Mouse (Mus musculus) frontal cortex, postnatal 36 days (tissue): ENCODE data around the gene Etv4.

Source experiments
- DNase-seq, 2 experiments: peaks; one replicate each; pipeline ENCODE4 v3.0.0; 2022; ENCODE audit warnings: low spot score in 2 of 2

Etv4 gene

DNA sequence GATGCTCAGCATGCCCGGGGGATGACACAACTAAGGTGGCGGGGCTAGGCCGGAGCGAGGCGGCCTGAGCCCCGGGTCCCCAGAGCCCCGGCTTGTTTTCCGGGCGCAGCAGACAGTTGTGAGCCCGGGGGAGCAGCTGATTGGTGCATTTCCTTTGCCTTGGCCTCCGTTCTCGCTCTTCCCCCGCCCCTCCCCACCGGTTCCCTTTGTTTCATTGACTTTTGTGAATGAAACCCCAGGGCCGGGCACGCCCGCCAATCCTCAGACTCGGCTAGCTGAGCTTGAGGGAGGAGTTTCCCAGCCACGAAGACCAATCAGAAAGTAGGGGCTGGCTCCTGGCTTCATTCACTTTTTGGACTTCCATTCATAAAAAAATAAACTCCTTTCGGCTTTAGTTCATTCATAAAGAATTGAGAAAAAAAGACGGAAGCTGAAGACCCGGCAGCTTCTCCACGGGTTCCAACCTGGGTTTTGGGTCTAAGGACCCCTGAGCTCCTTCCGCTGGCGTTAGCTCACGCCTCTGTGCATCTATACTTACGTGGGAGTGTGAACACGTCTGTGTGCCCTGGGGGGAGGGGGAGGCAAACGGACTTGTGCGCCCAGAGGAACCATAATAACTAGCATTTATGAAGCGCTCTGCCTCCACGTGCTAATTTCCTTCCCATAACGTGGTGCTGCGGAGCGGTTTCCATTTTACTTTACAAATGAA lies at the start of gene Etv4:
Gene Etv4 (minus strand): TSS at position 229 of the 709 bp plus-strand sequence.
- peak; percentile 82 to 89 for DNase-seq

DNA sequence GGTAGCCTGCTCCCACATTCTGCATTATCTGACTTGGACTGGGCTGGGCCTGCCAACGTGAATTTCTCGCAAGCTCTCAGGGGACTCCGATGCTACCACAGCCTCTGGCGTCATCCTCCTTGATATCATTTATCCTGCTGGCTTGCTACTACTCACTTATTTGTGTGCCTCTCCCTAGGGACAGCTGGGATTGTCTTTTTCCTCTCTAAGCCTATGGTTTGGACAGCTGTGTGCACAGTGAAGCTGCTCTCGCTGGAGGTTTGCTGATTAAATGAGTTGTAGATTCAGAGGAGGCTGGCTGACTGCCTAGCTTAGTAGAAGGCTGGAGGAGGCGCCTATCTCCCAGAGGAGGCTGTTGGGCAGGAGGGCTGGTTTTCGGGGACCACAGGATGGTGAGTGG lies 46.8 kb upstream of the Etv4 start:
- DNase-seq: peak; percentile 29 to 56

DNA sequence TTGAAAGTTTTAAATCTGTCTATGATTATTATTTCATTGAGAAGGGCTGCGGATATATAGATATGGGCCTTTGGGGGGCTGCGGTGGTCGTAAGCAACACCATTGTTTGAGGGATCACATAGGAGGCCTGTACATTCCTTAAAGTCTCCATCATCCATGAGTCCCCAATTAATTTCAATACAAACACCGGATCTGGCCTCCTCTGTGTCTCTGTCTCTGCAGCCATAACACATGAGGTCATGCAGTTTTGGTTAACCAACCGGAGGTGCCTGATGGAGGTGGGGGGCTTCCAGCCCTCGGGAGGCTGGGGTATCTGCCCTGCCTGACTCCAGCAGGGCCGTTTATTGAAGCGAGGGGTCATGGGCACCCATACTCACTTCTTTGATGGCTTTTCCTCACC lies 45.4 kb upstream of the Etv4 start:
- DNase-seq: no peak

DNA sequence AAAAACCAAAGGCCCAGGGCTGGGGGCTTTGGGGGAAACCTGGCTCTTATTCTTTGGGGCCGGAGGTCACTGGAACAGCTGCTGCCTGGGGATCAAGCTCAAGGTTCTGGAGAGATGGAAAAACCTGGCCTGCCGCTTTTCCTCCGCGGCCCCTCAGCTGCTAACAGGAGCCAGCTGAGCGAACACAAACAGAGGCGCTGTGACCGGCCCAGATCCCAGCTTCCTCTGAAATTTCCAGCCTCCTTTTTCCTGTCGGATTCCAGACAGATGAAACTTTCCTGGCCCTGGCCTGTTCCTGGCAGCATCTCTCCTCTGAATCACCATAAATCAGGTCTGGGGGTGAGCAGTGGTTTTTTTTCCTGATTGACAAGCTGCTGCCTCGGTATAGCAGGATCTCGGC lies 44.9 kb upstream of the Etv4 start:
- DNase-seq: no peak

DNA sequence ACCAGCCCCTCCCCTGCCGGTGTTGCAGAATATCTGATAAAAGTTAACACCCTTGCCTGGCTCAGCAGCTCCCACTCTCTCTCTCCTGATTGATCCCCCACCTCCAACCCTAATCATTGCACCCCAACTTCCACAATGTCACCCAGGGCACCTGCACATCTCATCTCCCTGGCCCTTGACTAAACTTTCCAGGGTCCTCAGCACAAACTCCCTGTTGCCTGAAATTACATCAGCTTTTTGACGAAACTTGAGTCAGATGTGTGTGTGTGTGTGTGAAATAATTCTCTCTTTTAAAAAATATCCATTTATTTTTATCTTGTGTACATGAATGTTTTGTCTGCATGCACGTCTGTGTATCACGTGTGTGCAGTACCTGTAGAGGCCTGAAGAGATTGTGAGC lies 43.5 kb upstream of the Etv4 start:
- no peak for DNase-seq

DNA sequence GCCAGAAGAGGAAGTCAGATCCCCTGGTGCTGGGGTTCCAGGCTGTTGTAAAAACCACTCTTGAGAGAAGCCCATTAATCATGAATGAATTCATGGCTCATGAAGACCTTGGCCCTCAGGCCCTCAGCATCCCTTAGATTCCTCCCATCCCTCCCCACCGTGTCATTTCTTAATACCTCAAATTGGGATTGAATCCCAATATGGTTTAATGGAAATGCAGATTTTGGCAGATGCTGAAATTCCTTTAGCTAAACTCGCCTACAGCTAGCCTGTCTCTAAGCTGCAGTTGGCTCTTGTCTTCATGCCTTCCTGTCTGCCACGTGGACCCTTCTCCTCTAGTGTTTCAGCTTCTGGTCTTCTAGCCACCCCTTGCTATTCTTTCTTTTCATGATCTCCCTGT lies 38.0 kb upstream of the Etv4 start:
- DNase-seq: no peak

DNA sequence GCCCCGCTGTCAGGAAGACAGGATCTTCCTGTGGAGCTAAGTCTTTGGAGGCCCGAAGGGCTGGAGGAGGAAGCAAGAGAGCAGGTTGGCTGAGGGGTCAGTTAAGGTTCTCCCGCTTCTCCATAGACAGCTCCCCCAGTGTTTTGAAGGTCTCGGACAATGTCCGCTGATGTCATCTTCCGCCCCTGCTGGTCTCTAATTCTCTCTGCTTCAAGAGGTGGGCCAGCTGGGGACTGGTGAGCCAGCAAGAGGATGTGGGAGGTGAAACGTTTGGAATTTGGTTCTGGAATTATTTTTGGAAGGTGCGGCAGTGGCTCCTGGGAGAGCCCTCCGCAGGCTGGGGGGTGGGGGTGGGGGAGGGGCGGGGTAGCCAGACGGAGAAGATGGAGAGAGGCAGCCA lies 35.7 kb upstream of the Etv4 start:
- DNase-seq: no peak

DNA sequence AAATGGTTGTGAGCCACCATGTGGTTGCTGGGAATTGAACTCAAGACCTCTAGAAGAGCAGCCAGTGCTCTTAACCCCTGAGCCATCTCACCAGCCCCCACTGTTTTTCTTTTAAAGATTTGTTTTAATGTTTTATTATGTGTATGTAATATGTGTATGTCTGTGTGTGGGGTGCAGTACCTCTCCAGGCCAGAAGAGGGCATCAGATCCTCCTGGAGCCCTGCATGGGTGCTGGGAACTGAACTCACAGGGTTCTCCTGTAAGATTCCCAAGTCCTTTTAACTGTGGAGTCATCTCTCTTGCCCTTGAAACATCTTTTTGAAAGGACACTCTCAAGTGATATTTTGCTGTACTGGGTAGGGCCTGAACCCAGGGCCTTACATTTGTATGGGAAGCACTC lies 34.7 kb upstream of the Etv4 start:
- no peak for DNase-seq

DNA sequence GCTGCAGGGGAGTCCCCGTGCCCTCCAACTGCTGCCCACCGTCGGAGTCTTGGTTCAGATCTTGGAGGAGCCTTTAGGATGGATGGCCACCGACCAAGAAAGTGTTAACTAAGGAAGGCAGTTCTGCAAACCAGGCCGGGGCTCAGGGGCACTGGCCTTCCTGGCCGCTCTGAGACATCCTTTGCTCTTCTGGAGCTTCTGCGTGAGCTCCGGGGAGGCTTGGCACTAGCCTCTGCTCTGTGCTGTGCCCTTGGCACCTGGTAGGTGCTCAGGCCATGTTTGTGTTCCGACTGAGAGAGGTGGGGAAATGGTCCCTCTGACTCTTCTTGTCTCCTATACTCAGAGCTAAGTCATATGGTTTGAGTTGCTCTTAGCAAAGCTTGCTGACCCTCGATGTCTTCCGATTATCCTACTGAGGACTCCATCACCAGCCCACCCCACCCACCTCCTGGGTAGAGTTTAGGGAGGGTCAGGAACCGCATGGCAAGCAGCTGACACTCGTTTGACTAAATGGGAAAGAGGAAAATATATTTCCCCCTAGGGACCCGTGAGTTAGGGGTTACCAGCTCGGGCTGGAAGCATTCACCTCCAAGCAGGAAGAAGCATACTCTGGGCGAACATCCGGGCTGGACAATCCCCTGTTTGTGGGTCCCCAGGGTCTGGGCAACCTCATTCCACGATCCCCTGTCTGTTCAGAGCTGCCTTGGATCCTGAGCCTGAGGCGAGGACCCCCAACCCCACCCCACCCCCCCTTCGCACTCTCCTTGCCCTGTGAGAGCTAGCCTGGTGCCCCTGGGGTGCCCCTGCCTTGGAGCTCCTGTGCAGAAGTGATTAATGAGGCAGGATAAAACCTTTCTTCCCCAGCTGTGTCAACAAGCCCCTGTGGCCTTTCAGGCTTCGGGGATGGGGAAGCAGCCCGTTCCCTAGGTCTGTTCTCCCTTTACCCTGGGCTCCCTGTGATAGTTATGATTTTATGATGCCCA lies 30.2 kb upstream of the Etv4 start:
- DNase-seq: no peak

DNA sequence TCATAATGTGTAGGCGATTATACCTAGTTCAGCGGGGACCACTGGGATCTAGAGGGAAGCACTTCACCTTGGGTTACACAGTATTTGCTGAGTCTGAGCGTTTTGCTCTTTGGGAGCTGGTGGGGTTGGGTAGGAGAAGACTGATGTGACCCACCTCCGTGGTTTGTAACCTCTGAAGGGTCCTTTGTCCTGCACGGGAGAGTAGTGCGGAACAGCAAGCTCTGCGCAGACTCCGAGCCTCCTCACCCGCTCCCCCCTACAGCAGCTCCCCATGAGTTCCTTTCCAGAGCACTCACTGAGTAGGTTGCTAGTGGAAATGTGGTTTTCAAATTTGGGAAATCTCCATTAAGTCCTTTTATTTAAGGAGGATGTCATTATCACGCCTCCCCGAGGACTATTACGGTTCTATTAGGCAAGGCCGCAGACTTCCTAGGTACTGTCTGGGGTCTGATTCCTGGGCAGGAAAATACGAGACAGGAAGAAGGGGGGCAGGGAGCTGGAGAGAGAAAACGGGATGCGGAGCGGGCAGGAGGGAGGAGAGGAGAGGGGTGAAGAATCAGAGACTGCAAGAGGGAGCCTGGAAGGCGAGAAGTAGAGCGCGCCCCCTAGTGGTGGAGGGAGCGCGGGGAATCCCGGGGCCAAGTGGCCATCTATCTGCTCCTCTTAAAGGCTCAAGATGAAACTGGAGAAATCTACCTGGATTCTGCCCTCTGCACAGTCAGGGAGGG lies 29.4 kb upstream of the Etv4 start:
- DNase-seq: peak; percentile 72 to 74

DNA sequence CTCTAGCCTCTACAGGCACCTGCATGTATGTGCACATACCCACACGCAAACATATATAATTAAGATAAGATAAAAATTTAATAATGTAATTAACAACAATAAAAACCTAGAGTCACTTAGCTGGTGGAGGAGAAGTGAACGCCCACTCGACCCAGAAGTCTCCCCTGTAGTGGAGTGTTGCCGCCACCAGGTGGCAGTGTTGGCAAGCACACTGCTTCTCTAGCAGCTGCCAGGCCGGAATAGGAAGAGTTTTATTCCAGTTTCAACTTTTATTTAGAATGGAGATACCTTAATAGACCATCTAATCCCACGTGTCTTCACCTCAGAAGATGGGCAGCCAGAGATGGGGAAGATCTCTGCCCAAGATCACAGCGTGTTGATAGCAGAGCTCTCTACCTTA lies 28.1 kb upstream of the Etv4 start:
- DNase-seq: peak; percentile 83 to 90

DNA sequence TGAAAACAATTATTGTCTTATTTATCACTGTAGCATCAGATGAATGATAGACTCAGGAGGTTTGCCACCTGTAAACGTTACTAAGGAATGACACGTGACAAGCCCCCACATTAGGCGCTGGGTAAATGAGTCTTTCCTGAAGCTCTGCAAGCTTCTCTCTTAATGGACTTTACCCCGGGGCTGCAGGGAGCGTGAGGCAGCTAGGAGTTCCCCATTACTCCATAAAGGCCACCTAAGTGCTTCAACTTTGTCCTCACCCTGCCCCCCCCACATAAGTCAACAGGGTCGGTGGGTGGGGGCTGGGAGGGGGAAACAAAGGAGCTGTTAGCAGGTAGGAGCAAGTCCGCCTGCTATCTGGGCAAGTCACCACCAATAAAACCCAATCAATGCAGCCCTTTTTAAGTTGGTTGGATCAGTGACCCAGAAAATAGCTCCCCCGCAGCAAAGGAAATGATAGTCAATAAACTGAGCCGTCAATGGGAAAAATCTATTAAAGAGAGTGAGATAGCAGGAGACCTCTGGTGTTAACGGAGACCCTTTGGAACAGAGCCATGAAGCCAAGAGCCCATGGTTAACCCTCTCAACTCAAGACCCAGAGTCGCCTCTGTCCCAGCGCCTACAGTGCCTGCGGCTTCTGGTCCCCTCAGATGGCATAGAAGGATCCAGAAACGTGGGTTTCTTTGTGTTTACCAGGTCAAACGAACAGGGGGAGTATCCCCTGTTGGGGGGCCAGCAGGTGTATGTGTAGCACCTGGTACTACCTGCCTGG lies 24.1 kb upstream of the Etv4 start:
- no peak for DNase-seq

DNA sequence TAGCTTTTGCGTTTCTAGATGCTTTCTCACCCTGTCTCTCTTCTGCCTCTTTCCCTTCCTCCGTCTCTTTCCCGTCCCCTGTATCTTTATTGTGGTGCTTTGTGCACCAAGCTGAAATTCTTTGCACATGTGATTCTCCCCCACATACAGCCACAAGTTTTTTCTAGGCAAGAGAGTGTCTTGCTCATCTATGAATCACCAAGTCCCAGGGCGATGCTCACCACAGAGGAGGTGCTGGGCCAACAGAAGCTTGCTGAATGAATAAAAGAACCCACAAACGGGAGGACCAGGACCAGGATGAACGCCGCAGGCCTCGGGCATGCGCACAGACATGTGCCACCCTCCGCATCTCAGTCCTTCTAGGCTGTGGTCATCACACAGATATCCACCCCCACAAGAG lies 22.1 kb upstream of the Etv4 start:
- peak; percentile 43 to 60 for DNase-seq

DNA sequence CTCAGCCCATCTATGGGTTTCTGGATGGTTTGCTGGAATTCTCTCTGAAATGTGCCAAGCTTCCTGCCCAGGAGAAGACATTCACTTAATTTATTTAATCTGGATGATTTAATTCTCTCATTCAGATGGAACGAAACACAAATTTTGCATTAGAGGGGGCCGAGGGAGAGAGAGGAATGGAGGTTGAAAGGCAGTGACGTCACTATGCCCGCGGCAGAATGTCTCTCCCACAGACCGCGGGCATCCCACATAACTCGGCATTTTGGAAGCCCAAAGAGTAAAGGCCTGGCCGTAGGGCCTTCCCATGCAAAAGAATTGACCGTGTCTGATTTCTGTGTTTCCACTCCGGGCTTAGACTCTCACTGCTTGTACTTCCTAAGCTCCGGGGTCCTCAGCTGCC lies 21.6 kb upstream of the Etv4 start:
- no peak for DNase-seq

DNA sequence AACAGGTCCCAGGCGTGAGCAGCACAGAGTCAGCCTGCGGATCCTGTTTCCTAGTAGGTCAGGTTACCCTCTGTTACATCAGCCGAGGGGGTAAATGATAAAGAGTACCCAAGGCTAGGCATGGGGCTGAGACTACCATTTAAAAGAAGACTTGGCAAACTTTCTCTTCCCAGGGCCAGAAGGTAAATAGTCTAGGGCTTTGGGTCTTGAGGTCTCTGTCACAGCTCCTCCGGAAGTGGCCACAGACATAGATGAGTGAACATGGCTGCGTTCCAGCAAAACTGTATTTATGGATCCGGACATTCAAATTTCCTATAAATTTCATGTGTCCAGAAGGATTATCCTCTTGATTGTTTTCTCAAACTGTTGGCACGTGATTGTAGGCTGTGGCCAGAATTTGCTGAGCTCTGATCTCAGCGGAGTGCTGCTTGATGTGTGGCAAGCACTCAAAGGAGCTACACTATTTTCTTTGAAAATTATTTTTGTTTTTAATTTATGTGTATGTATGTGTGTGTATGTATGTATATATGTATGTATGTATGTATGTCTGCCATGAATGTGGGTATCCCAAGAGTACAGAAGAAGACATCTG lies 20.0 kb upstream of the Etv4 start:
- DNase-seq: no peak

DNA sequence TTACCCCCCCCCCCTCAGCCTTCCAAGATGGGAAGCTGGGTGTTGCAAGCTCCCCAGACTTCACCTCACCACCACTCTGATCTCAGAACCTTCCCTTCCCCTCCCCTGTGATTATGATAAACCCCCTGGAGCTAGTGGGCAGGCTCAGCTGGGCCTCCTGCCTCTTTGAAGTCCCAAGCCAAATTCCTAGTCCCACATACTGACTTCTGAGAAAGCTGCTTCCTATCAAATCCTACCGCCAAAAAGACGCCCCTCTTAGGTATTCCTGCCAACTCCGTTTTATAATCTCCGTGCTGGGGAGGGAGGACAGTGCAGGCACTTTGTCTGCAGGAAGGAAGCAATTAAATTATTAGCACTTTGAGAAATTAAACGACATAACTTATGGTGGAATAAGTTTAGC lies 16.2 kb upstream of the Etv4 start:
- DNase-seq: no peak

DNA sequence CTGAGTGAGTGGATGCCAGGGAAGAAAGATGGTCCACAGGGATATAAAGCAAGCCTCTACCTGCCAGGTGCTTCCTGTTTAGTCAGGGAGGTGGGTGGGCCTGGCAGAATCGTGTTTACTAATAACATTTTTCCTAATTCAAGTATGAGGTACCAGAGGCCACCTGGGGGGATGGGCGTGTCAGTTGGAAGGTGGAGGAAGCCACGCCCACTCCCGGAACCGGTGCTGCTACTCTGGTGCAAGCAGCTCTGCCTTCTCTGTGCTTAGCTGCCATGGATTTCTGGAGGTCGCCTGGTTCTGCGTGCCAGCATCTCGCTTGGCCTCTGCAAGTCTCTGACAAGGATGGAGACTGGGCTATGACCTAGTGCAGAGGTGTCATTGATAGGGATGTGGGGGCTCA lies 12.9 kb upstream of the Etv4 start:
- DNase-seq: no peak

DNA sequence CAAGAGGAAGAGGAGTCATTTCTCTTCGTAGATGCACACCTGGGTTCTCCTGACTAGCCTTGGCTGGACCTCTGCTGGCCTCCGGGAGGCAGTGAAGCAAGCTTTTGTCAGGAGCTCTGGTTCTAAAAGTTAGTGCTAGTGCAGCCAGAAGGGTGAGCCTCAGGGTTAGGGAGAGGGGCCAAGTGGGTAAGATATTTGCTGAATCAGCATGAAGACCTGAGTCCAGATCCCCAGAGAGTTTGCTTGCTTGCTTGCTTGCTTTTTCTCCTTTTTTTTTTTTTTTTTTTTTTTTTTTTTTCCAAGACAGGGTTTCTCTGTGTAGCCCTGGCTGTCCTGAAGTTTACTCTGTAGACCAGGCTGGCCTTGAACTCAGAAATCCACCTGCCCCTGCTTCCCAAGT lies 12.2 kb upstream of the Etv4 start:
- DNase-seq: no peak

DNA sequence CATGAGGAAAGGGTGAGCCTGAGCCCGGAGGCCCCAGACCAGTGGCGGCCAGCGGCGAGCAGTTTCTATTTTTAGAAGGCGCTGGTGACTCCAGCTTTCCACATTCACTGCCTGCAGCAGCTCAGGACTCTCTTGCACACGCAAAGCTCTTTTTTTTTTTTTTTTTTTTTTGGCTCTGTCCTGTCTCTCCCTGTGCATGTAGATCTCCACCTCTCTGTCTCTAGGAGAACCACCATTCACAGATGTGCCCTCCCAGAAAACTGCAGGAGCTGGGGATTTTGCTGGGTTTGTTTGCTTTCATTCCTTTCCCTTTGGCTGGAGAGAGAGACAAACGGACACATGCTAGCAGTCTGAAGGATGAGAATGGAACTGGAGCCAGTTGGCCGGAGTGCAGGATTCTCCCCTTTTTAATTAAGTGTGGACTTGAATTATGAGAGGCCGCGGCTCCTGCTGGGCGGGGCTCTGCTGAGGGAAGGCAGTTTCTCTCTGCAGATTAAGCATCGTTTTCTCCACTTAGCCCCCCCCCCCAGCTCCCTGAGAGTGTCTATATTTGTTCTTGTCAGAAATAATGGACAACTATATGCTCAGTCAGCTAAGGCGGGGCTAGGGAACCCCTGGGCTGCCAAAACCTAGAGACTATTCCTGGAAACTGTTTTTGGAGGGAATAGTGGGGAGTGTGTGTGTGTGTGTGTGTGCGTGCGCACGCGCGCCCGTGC lies 5.8 kb upstream of the Etv4 start:
- DNase-seq: no peak

DNA sequence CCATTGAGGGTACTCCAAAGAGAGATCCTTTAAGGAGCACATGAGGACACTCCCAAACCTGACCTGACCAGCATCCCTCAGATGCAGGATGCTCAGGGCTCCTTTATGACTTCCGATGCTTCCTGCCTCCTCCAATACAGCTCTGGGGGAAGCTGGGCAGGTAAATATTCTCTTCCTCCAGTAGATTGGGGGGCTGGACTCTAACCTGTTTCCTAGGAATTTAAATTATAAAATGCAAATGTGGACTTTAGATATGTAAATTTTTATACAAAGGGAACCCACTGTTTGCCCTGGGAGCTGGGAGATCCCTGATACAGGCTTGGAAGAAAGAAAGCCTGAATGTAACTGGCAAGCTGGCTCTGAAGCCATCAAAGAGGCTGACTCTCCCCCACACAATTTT lies 2.3 kb upstream of the Etv4 start:
- no peak for DNase-seq

DNA sequence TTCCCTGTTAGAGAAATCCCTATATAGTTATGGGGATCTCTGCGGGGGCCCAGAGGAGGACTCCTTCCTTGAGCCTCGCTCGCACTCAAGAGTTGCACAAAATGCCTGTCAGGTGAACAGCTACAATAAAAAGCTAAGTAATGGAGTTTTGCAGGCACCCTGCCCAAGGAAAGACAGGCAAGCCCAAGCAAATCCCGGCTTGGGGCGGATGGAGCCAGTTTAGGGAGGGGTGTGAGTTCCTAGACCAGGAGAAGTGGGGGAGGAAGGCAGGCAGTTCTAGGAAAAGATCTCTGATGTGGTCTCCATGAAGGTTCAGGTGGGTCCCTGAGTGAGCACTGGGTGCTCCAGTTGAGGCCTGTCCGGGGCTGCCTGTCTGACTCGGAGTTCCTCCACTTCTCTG lies 1.5 kb upstream of the Etv4 start:
- DNase-seq: no peak
